ENCODE assay signal across 12 mouse cellular contexts in genomic region chr2:128179126-128179807, GRCm38 (mm10). TPM values are rescaled to one million over a fixed set of nuclear protein-coding genes. Genes with fewer than 3 reads are reported as not detected.
A peak's percentile ranks its signal among the peaks of the same experiment; 100 is the strongest.
DNase-seq lines count a peak whose midpoint lies in the region; ATAC-seq and TF ChIP-seq lines count a peak whose summit lies in the region.
"Had no signal": no experiment of that assay in that cellular context is flagged by ENCODE, and none has a peak within 500 bp of the region (broad histone marks: within the 10 kb centered on the region; RNA-seq: fewer than 3 reads in every experiment).

No protein-coding gene starts in this region.

- H3K9ac ChIP-seq in heart, embryonic 11.5 days (ENCODE audit: low read depth, low read length), result no peak overlapping the region
- no peak overlapping the region for H3K9ac ChIP-seq in limb, embryonic 11.5 days (ENCODE audit: low read length)

- intact Hi-C loops in heart, postnatal 36 days (cut with DNase I), result no loop called here

- no peaks in the 10 kb centered on the region for H3K36me3 ChIP-seq in heart, embryonic 11.5 days (ENCODE audit: control insufficient read depth, insufficient read depth, low read length)
- no peaks in the 10 kb centered on the region for H3K36me3 ChIP-seq in testis, adult 2 months (ENCODE audit: control insufficient read depth, insufficient read depth, low read length)
- H3K36me3 ChIP-seq in limb, embryonic 11.5 days (ENCODE audit: control insufficient read depth, insufficient read depth, low read length), result no peaks in the 10 kb centered on the region

- TF ChIP-seq POLR2A in testis, adult 2 months (IDR thresholded peaks at IDR 0.05; ENCODE audit: control insufficient read depth, low read depth, low read length), result no peak

- H3K4me2 ChIP-seq in heart, embryonic 11.5 days, result no peak overlapping the region
- H3K4me2 ChIP-seq in limb, embryonic 11.5 days (ENCODE audit: low read depth, severe bottlenecking), result no peak overlapping the region

- no peaks in the 10 kb centered on the region for H3K27me3 ChIP-seq in heart, embryonic 11.5 days (ENCODE audit: control insufficient read depth, insufficient read depth, low read length)
- H3K27me3 ChIP-seq in testis, adult 2 months (ENCODE audit: control insufficient read depth, insufficient read depth, low read length), result no peaks in the 10 kb centered on the region
- no peaks in the 10 kb centered on the region for H3K27me3 ChIP-seq in limb, embryonic 11.5 days (ENCODE audit: control insufficient read depth, insufficient read depth, low read length)

- 71% methylated on average over 18 of the region's 18 CpGs for WGBS in heart, embryonic 11.5 days (ENCODE audit: insufficient replicate concordance)
- WGBS in limb, embryonic 11.5 days, result 64% methylated on average over 18 of the region's 18 CpGs

- no peaks in the 10 kb centered on the region for H3K9me3 ChIP-seq in heart, embryonic 11.5 days (replicated peaks; ENCODE audit: control insufficient read depth, low read length)
- no peaks in the 10 kb centered on the region for H3K9me3 ChIP-seq in limb, embryonic 11.5 days (ENCODE audit: control insufficient read depth, low read length)

- no peak for DNase-seq in heart, postnatal 36 days
- no peak for DNase-seq in testis, postnatal 14 days (ENCODE audit: low spot score)
- peak; percentile 47 for DNase-seq in limb, embryonic 11.5 days (ENCODE audit: low spot score)
- no peak for DNase-seq in ovary, adult 18-20 months (ENCODE audit: low spot score)
- no peak for DNase-seq in layer of hippocampus, postnatal 36 days
- DNase-seq: cerebellum, adult 11-12 months; gastrocnemius, postnatal 36 days had no signal

- no peak for TF ChIP-seq CTCF in testis, adult 2 months (IDR thresholded peaks at IDR 0.05; ENCODE audit: control insufficient read depth, insufficient read depth, insufficient replicate concordance, low read depth, low read length)

- H3K4me3 ChIP-seq in heart, embryonic 11.5 days (ENCODE audit: low read depth, low read length), result no peak overlapping the region
- H3K4me3 ChIP-seq in testis, adult 2 months (ENCODE audit: control insufficient read depth, low read depth, low read length), result peak overlapping the region; percentile 80
- H3K4me3 ChIP-seq in limb, embryonic 11.5 days (ENCODE audit: low read depth, low read length), result no peak overlapping the region

- H3K4me1 ChIP-seq in heart, embryonic 11.5 days (ENCODE audit: control insufficient read depth, insufficient read depth, low read length), result peaks cover 36% of the 10 kb centered on the region
- H3K4me1 ChIP-seq in testis, adult 2 months (ENCODE audit: control insufficient read depth, insufficient read depth, low read length), result peaks cover 19% of the 10 kb centered on the region
- H3K4me1 ChIP-seq in limb, embryonic 11.5 days (ENCODE audit: control insufficient read depth, insufficient read depth, low read length), result peaks cover 15% of the 10 kb centered on the region

- ATAC-seq in heart, embryonic 11.5 days (replicated peaks; ENCODE audit: insufficient number of reproducible peaks, low FRiP score, low TSS enrichment), result no peak
- ATAC-seq in limb, embryonic 11.5 days (ENCODE audit: insufficient number of reproducible peaks, low FRiP score, low TSS enrichment, low read depth), result no peak
- no peak for ATAC-seq in erythroid progenitor cell, adult 5-6 weeks (replicated peaks; ENCODE audit: low FRiP score, poor library complexity, severe bottlenecking)
- ATAC-seq: CD4-positive, CD25-positive, alpha-beta regulatory T cell, adult 4 months had no signal

- peak overlapping the region; percentile 57 for H3K27ac ChIP-seq in heart, embryonic 11.5 days (ENCODE audit: low read depth, low read length)
- no peak overlapping the region for H3K27ac ChIP-seq in testis, adult 2 months (ENCODE audit: control insufficient read depth, insufficient read depth, low read depth, low read length)
- 0 out of 2 replicates have a peak overlapping the region, but pooled peaks have one; percentile 25 for H3K27ac ChIP-seq in limb, embryonic 11.5 days (replicated peaks; ENCODE audit: low read depth, low read length)
- H3K27ac ChIP-seq: macrophage had no signal

RNA-seq across cellular contexts. Expression of gene Bcl2l11, which starts 53.4 kb away (rescaled TPM):
- 11.3 and 15.2 TPM in 2 replicates for polyA plus RNA-seq in heart, embryonic 11.5 days (2014; fragmentation: Nextera tagmentation; extraction: Ambion mirVana)
- total RNA-seq in heart, postnatal 36 days (2021), result 10 to 100 TPM; 17.7 to 21.9 TPM
- 59.1 and 63.3 TPM in 2 replicates for polyA plus RNA-seq in testis, adult 2 months (2012; rRNA removed)
- 21.6 and 23.4 TPM in 2 replicates for polyA plus RNA-seq in limb, embryonic 11.5 days (2014; fragmentation: Nextera tagmentation; extraction: Ambion mirVana)
- total RNA-seq in erythroid progenitor cell, adult 5-6 weeks (2015; ENCODE audit: low replicate concordance), result 6.7 and 13.7 TPM in 2 replicates
- total RNA-seq in erythroid progenitor cell, adult 5-6 weeks (2017; ENCODE audit: low replicate concordance), result 17.2 and 20.7 TPM in 2 replicates
- total RNA-seq in layer of hippocampus, postnatal 36 days (2021), result 1 to 10 TPM; 5.5 TPM
